Mouse (Mus musculus): ENCODE data around the gene Kbtbd7. TPM values are rescaled to one million over a fixed set of nuclear protein-coding genes. Genes with fewer than 3 reads are reported as not detected.
"Not testable (repeated sequence)": the region's sequence is repeated elsewhere in the genome, so short reads cannot be mapped to it uniquely, and the experiment has no call there.

Kbtbd7 gene
- polyA plus RNA-seq, 1 experiment, result 6.8 TPM

GRCm38 (mm10) chr14:79441441-79441840 is 15.1 kb downstream of the Kbtbd7 start:
- H3K4me3 ChIP-seq (replicated peaks; ENCODE audit: extremely low read depth, low read depth, low read length), result no peak overlapping the region
- no peak for DNase-seq
- H3K4me1 ChIP-seq (ENCODE audit: control insufficient read depth, insufficient read depth, low read length), result peaks cover 2% of the 10 kb centered on the region; the same call in 1 of the 2 replicates
- 45% methylated on average over 5 of the region's 5 CpGs for WGBS
- TF ChIP-seq CTCF (IDR thresholded peaks at IDR 0.05; ENCODE audit: insufficient read depth, low read length), result no peak
- TF ChIP-seq POLR2A (IDR thresholded peaks at IDR 0.05; ENCODE audit: borderline replicate concordance, extremely low read depth, low read depth, low read length), result no peak

GRCm38 (mm10) chr14:79444601-79445000 is 18.3 kb downstream of the Kbtbd7 start:
- TF ChIP-seq POLR2A (IDR thresholded peaks at IDR 0.05; ENCODE audit: borderline replicate concordance, extremely low read depth, low read depth, low read length) (no peak), CTCF (IDR thresholded peaks at IDR 0.05; ENCODE audit: insufficient read depth, low read length) (no peak)
- WGBS, result 71% methylated on average over 9 of the region's 9 CpGs

GRCm38 (mm10) chr14:79445055-79445620 is 18.8 kb downstream of the Kbtbd7 start:
- peaks cover 2% of the 10 kb centered on the region; the same call in 1 of the 2 replicates for H3K4me1 ChIP-seq (ENCODE audit: control insufficient read depth, insufficient read depth, low read length)
- no peak for TF ChIP-seq CTCF (IDR thresholded peaks at IDR 0.05; ENCODE audit: insufficient read depth, low read length)
- TF ChIP-seq POLR2A (IDR thresholded peaks at IDR 0.05; ENCODE audit: borderline replicate concordance, extremely low read depth, low read depth, low read length), result no peak
- WGBS, result 70% methylated on average over 16 of the region's 16 CpGs
- DNase-seq, result no peak
- no peak overlapping the region for H3K4me3 ChIP-seq (replicated peaks; ENCODE audit: extremely low read depth, low read depth, low read length)

More at GRCm38 (mm10) chr14:79444601-79445000, 18.3 kb downstream of the Kbtbd7 start:
- peaks cover 2% of the 10 kb centered on the region; the same call in 1 of the 2 replicates for H3K4me1 ChIP-seq (ENCODE audit: control insufficient read depth, insufficient read depth, low read length)
- no peak for DNase-seq
- no peak overlapping the region for H3K4me3 ChIP-seq (replicated peaks; ENCODE audit: extremely low read depth, low read depth, low read length)

- peak within 1 kb of the TSS; percentile 98 for H3K4me3 ChIP-seq (replicated peaks; ENCODE audit: extremely low read depth, low read depth, low read length)
- peak; percentile 68 for DNase-seq
- WGBS, result 14% methylated on average over 40 of the region's 89 CpGs
- not testable (repeated sequence) for H3K4me1 ChIP-seq (ENCODE audit: control insufficient read depth, insufficient read depth, low read length)
These were observed 25.6 kb downstream of the Kbtbd7 start, which contains the start of gene Kbtbd6 for GRCm38 (mm10) chr14:79451681-79452590. Kbtbd6 (plus strand) TSS chr14:79451835.

- not testable (repeated sequence) for DNase-seq; H3K4me3 ChIP-seq (replicated peaks; ENCODE audit: extremely low read depth, low read depth, low read length); H3K4me1 ChIP-seq (ENCODE audit: control insufficient read depth, insufficient read depth, low read length)
- WGBS, result 94% methylated on average over 8 of the region's 10 CpGs
These were observed 26.3 kb downstream of the Kbtbd7 start for GRCm38 (mm10) chr14:79452591-79452934.

GRCm38 (mm10) chr14:79460401-79460800 is 34.1 kb downstream of the Kbtbd7 start:
- no peak for TF ChIP-seq POLR2A (IDR thresholded peaks at IDR 0.05; ENCODE audit: borderline replicate concordance, extremely low read depth, low read depth, low read length)
- no peak for TF ChIP-seq CTCF (IDR thresholded peaks at IDR 0.05; ENCODE audit: insufficient read depth, low read length)

GRCm38 (mm10) chr14:79460988-79461387 is 34.7 kb downstream of the Kbtbd7 start:
- no peak for DNase-seq
- no peak for TF ChIP-seq POLR2A (IDR thresholded peaks at IDR 0.05; ENCODE audit: borderline replicate concordance, extremely low read depth, low read depth, low read length)
- no peak for TF ChIP-seq CTCF (IDR thresholded peaks at IDR 0.05; ENCODE audit: insufficient read depth, low read length)
- 89% methylated on average over 4 of the region's 4 CpGs for WGBS
- Histone ChIP-seq H3K4me3 (replicated peaks; ENCODE audit: extremely low read depth, low read depth, low read length) (no peak overlapping the region), H3K4me1 (ENCODE audit: control insufficient read depth, insufficient read depth, low read length) (no peaks in the 10 kb centered on the region)

More at GRCm38 (mm10) chr14:79460401-79460800, 34.1 kb downstream of the Kbtbd7 start:
- DNase-seq, result no peak
- WGBS, result 79% methylated on average over 1 of the region's 1 CpGs
- Histone ChIP-seq H3K4me1 (ENCODE audit: control insufficient read depth, insufficient read depth, low read length) (no peaks in the 10 kb centered on the region), H3K4me3 (replicated peaks; ENCODE audit: extremely low read depth, low read depth, low read length) (no peak overlapping the region)

GRCm38 (mm10) chr14:79465623-79466022 is 39.3 kb downstream of the Kbtbd7 start:
- WGBS, result 83% methylated on average over 1 of the region's 1 CpGs
- Histone ChIP-seq H3K4me3 (replicated peaks; ENCODE audit: extremely low read depth, low read depth, low read length) (no peak overlapping the region), H3K4me1 (ENCODE audit: control insufficient read depth, insufficient read depth, low read length) (no peaks in the 10 kb centered on the region)
- TF ChIP-seq CTCF (IDR thresholded peaks at IDR 0.05; ENCODE audit: insufficient read depth, low read length), result no peak
- no peak for TF ChIP-seq POLR2A (IDR thresholded peaks at IDR 0.05; ENCODE audit: borderline replicate concordance, extremely low read depth, low read depth, low read length)
- no peak for DNase-seq

- DNase-seq, result no peak
- peak; percentile 79 for TF ChIP-seq CTCF (IDR thresholded peaks at IDR 0.05; ENCODE audit: insufficient read depth, low read length)
- TF ChIP-seq POLR2A (IDR thresholded peaks at IDR 0.05; ENCODE audit: borderline replicate concordance, extremely low read depth, low read depth, low read length), result no peak
- WGBS, result 16% methylated on average over 3 of the region's 3 CpGs
- no peak overlapping the region for H3K4me3 ChIP-seq (replicated peaks; ENCODE audit: extremely low read depth, low read depth, low read length)
- no peaks in the 10 kb centered on the region for H3K4me1 ChIP-seq (ENCODE audit: control insufficient read depth, insufficient read depth, low read length)
These were observed 41.3 kb downstream of the Kbtbd7 start for GRCm38 (mm10) chr14:79467621-79468020.

GRCm38 (mm10) chr14:79473384-79473783 is 47.1 kb downstream of the Kbtbd7 start:
- WGBS, result 83% methylated on average over 2 of the region's 2 CpGs
- H3K4me3 ChIP-seq (replicated peaks; ENCODE audit: extremely low read depth, low read depth, low read length), result no peak overlapping the region
- no peaks in the 10 kb centered on the region for H3K4me1 ChIP-seq (ENCODE audit: control insufficient read depth, insufficient read depth, low read length)
- no peak for DNase-seq
- TF ChIP-seq CTCF (IDR thresholded peaks at IDR 0.05; ENCODE audit: insufficient read depth, low read length) (no peak), POLR2A (IDR thresholded peaks at IDR 0.05; ENCODE audit: borderline replicate concordance, extremely low read depth, low read depth, low read length) (no peak)

Other genes with a start within 250 kb of the Kbtbd7 start
- gene Zfp957, start 179.1 kb upstream of the Kbtbd7 start, polyA plus RNA-seq (2012; rRNA removed), result not detected in 2 replicates
- gene Rgcc, start 124.9 kb upstream of the Kbtbd7 start, polyA plus RNA-seq (2012; rRNA removed), result 279 and 648 TPM in 2 replicates
- gene Naa16, start 35.7 kb upstream of the Kbtbd7 start, polyA plus RNA-seq (2012; rRNA removed), result 2.0 and 2.1 TPM in 2 replicates
- 0.88 and 2.0 TPM in 2 replicates for gene Mtrf1, start 28.7 kb upstream of the Kbtbd7 start, polyA plus RNA-seq (2012; rRNA removed)
- gene Kbtbd6, start 25.3 kb downstream of the Kbtbd7 start, polyA plus RNA-seq (2012; rRNA removed), result 0.06 and 0.17 TPM in 2 replicates
- gene Elf1, start 54.7 kb downstream of the Kbtbd7 start, polyA plus RNA-seq (2012; rRNA removed), result 16.9 and 20.9 TPM in 2 replicates
- 6.5 and 6.6 TPM in 2 replicates for gene Wbp4, start 55.0 kb downstream of the Kbtbd7 start, polyA plus RNA-seq (2012; rRNA removed)
- gene Sugt1, start 161.2 kb downstream of the Kbtbd7 start, polyA plus RNA-seq (2012; rRNA removed), result 4.2 and 7.7 TPM in 2 replicates
- gene Cnmd, start 235.7 kb downstream of the Kbtbd7 start, polyA plus RNA-seq (2012; rRNA removed), result 0.08 and 0.30 TPM in 2 replicates